Mouse (Mus musculus): Measurements from ENCODE around the gene Sowahc.

The Sowahc gene

DNA sequence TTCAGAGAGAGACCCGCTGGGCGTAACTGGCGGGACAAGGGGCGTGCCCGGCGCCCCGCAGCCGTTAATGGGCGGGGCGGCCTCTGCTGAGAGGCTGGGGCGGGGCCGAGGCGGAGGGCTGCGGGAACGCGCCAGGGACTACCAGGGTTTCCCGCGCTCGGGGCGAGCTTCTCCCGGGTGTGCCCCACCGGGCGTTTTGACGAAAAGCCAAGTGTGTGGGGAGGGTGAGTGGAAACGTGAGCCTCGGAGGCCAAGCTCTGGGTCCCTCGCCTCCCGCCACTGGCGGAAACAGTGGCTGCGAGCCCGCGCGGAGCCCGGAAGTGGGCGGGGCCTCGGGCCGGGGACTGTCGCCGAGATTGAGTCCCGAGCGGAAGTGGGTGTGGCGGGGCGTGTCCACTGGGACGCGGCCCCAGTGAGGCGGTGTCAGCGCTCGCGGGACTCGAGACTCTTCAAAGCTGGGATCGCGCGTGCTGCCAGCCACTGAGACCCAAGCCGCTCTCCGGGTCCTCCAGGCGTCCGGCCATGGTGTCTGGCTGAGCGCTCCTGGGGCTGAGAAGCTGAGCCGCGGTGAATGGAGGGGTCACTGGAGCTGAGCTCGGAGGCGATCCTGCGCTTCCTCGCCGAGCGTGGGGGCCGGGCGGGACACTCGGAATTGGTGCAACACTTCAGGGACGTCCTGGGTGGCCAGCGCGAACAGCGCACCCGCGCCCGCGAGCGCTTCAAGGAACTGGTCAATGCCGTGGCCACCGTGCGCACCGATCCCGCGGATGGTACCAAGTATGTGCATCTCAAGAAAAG, at the start of gene Sowahc, which contains the start of gene Sept10:
TSS of gene Sowahc (plus strand) at position 481 of the 798 bp plus-strand sequence.
TSS of gene Sept10 (minus strand) at position 375 of the 798 bp plus-strand sequence.
- peak; percentile 97 for DNase-seq

DNA sequence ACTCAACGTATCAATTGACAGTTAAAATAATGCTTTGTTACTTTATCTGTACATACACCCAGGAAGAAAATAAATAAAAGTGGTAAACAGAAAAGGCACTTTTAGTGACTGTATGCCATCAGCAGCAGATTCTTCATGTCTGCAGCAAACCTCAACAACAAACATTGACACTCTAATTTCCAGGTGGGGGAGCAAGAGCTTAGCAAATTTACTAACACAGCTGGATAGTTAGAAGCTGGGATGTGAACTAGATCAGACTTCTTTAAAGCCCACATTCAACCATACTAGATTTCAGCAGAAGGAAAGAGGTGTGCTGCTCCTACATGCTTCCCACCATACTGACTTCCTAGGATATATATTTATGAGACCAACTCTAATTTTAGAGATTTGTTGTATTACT, 49.2 kb upstream of the Sowahc start:
- DNase-seq: no peak

GRCm38 (mm10) chr10:59179620-59180019, 42.1 kb upstream of the Sowahc start:
- DNase-seq: no peak

DNA sequence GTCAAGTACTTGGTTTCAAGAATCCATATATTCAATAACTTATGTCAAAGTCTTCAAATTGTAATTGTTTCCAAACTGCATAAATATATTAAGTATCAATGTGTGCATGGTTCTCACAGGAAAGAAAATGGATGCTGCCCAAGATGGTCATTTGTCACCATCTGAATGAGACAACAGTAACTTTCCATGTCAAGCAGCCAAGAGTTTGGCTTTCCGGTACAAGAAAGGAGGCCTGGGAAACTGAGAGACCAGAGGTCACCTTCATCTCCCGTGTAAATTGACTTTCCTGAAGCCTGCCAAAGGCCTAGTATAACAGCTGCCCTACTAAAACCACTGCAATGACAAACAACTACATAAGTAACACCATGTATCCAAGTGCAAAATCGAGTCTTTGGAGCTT, 39.4 kb upstream of the Sowahc start:
- no peak for DNase-seq

GRCm38 (mm10) chr10:59194891-59195290, 26.9 kb upstream of the Sowahc start:
- no peak for DNase-seq

- no peak for DNase-seq
Measured at GRCm38 (mm10) chr10:59196763-59197162, 25.0 kb upstream of the Sowahc start.

DNA sequence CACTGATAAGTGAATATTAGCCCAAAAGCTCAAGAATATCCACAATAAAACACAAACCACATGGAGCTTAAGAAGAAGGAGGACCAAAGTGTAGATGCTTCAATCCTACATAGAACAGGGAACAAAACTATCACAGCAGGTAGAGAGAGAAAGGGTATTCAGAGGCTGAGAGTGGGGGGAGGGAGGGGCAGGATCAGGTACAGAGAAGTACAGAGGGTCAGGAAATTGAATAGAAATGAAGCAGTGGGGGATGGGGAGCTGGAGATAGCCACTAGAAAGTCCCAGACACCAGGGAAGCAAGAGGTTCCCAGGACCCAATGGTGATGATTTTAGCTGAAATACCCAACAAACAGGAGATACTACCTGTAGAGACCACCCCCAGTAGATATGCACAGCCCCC, 21.7 kb upstream of the Sowahc start:
- DNase-seq: no peak

GRCm38 (mm10) chr10:59220824-59221472, 805 bp upstream of the Sowahc start:
- no peak for DNase-seq

DNA sequence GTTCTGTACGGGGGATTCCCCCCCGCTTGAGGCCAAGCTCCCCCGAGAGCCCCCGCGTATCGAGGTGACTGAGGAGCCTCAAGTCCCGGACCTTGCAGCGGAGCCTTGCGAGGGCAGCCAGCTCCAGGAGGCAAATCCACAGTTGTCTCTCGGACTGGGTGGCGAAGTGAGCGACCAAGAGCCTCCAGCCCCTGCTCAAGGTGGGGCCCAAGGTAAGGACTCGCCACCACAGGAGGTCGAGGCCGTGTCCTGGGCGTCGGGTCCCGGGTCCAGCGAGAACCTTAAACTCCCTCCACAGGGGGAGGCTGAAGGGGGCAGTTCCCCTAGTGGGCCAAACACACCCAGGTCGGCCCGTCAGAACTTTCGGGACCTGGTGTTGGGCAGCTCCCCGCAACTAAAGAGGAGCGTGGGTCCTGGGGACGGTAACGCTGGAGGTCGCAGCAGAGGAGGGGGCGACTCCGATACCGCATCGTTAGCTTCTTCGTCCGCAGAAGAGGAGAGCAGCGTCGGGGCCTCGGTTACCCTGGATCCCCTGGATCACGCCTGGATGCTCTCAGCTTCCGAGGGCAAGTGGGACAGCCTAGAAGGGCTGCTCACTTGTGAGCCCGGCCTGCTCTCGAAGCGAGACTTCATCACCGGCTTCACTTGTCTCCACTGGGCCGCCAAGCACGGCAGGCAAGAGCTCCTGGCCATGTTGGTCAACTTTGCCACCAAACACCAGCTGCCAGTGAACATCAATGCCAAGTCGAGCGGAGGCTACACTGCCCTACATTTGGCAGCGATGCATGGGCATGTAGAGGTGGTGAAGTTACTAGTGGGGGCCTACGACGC, 733 bp downstream of the Sowahc start:
- DNase-seq: peak in 1 of 2 experiments; percentile 6

GRCm38 (mm10) chr10:59223301-59223700, 1.5 kb downstream of the Sowahc start:
- DNase-seq: no peak

- DNase-seq: no peak
Measured at GRCm38 (mm10) chr10:59223890-59224289, 2.1 kb downstream of the Sowahc start.

GRCm38 (mm10) chr10:59225137-59225536, 3.4 kb downstream of the Sowahc start:
- no peak for DNase-seq

DNA sequence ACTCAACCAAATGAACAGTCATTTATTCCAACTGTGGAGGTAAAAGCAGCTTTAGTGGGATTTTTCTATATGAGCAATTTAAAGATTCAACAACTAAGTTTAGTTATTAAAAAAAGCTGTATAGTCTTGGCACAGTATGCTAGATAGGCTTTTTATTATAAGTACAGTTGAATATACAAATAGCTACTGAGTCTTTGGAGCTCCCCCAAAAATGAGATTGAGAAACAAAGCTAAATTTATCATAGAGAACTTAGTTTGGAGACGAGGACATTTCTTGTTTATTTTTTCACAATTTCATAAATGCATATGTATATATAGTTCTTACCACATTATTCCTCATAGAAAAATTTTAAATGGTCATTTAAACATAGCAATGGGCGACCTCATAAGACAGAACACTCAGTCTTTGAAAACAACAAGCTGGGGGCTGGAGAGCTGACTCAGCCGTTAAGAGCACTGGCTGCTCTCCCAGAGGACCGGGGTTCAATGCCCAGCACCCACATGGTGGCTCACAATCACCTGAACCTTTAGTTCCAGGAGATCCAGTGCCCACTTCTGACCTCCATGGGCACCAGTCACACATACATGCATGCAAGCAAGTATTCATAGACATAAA, 7.6 kb downstream of the Sowahc start:
- DNase-seq: no peak

- no peak for DNase-seq
Measured at GRCm38 (mm10) chr10:59235227-59235626, 13.5 kb downstream of the Sowahc start.

GRCm38 (mm10) chr10:59235847-59236246, 14.1 kb downstream of the Sowahc start:
- no peak for DNase-seq

- no peak for DNase-seq
Measured at GRCm38 (mm10) chr10:59236486-59236885, 14.7 kb downstream of the Sowahc start.

GRCm38 (mm10) chr10:59237757-59238156, 16.0 kb downstream of the Sowahc start:
- no peak for DNase-seq

GRCm38 (mm10) chr10:59241141-59241541, 19.4 kb downstream of the Sowahc start:
- DNase-seq: no peak

DNA sequence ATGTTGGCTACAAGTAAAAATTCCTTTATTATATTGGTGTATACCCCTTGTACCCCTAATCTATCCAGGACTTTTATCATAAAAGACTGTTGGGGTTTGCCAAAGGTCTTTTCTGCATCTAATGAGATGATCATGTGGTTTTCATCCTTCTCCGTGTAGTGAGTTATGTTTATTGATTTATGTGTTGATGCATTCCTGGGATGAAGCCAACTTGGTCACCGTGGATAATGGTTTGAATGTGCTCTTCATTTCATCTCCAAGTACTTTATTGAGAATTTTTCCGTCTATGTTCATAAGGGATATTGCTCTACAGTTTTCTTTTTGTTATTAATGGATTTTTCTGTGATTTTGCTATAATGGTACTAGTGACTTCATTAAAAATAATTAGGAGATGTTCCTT, 27.8 kb downstream of the Sowahc start:
- no peak for DNase-seq

DNA sequence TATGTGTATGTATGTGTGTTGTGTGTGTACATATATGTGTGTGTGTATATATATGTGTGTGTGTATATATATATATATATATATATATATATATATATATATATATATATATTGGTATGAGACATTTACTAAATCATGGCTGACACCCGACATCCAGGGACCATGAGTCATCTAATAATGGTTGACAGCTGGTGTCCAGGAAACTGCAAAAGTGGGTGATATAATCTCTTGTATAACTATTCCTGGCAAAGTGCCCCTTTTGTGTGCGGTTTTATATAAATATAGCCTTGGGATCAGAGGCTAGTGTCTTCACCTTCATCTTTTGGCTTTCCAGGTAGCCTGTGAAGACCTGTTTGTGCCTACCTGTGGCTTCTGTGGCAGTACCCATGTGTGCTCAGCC, 28.9 kb downstream of the Sowahc start:
- no peak for DNase-seq

GRCm38 (mm10) chr10:59251980-59252379, 30.2 kb downstream of the Sowahc start:
- no peak for DNase-seq

- DNase-seq: no peak
Measured at GRCm38 (mm10) chr10:59252396-59252795, 30.6 kb downstream of the Sowahc start.

DNA sequence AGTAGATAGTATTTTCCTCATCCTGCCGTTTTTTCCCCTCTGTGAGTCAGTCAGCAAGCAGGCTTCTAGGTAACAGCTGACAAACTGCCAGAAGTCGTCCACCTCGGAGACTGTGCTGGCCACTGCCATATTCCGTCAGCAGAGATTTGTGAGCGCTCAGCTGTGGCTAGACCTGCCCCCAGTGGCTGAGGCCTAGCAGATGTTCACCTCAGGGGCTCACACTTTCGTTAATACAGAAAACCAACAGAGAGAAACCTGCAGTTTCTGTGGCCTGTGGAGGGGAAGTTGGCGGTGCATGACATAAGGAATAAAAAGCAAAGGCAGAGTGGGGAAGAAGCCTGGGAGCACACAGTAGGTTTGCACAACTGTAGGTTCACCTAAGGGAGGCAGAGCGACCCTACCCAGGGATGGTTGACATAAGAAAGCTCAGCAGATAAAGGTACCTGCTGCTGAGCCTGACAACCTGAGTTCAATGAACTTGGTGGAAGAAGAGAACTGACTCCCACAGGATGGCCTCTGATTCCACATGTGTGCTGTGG, 31.9 kb downstream of the Sowahc start:
- DNase-seq: no peak

Measured in thymus, postnatal 36 days (tissue).